Mouse (Mus musculus) stomach, embryonic 16.5 days (tissue): ENCODE results near the gene Fam83c. TPM values are rescaled to one million over a fixed set of nuclear protein-coding genes. Genes with fewer than 3 reads are reported as not detected.
A peak's percentile ranks its signal among the peaks of the same experiment; 100 is the strongest.

ENCODE experiments used
- ATAC-seq: fragments of 200-750 bp; cut with Nextera tagmentation; 2 replicates; pipeline ENCODE4 v1.8.0; 2017; ENCODE audit warnings: moderate number of reproducible peaks, moderate TSS enrichment; ENCODE audit not compliant: insufficient read depth, low FRiP score
- H3K27ac ChIP-seq: fragments of 300-500 bp; sonication (generic); 2 replicates; pipeline ENCODE4 v1.5.1; 2014; ENCODE audit warnings: low read length
- H3K27me3 ChIP-seq: fragments of 300-500 bp; sonication (generic); 2 replicates; pipeline ENCODE4 v1.6.1; 2014; ENCODE audit warnings: low read length, control low read depth, mixed read lengths; ENCODE audit not compliant: control insufficient read depth, insufficient read depth
- H3K36me3 ChIP-seq: fragments of 300-500 bp; sonication (generic); 2 replicates; pipeline ENCODE4 v1.6.1; 2014; ENCODE audit warnings: low read length; ENCODE audit not compliant: control insufficient read depth, insufficient read depth
- H3K4me1 ChIP-seq: fragments of 300-500 bp; sonication (generic); 2 replicates; pipeline ENCODE4 v1.6.1; 2014; ENCODE audit warnings: low read length, control low read depth, mixed read lengths; ENCODE audit not compliant: control insufficient read depth, insufficient read depth
- H3K4me2 ChIP-seq: fragments of 300-500 bp; sonication (generic); 2 replicates; pipeline ENCODE4 v1.6.1; 2014; ENCODE audit warnings: low read depth, low read length, mixed read lengths
- H3K4me3 ChIP-seq: fragments of 300-500 bp; sonication (generic); replicated peaks from 2 replicates; pipeline ENCODE4 v1.5.1; 2014; ENCODE audit warnings: mild to moderate bottlenecking, low read length
- H3K9ac ChIP-seq: fragments of 300-500 bp; sonication (generic); 2 replicates; pipeline ENCODE4 v1.6.1; 2014; ENCODE audit warnings: low read length
- H3K9me3 ChIP-seq: fragments of 300-500 bp; sonication (generic); replicated peaks from 2 replicates; pipeline ENCODE4 v1.6.1; 2016; ENCODE audit warnings: low read length, control low read depth; ENCODE audit not compliant: control insufficient read depth
- WGBS: fragments of 180-500 bp; shearing (Covaris S2); extraction: QIAGEN DNeasy Blood & Tissue Kit; methylation state at CpG from one replicate; pipeline ENCODE4 v1.1.7; 2014; 5-methylcytosine and 5-hydroxymethylcytosine counted together
- polyA plus RNA-seq: library from polyadenylated mRNA; unstranded; fragments of >200 nt; fragmentation: Nextera tagmentation; extraction: Ambion mirVana; gene quantifications from 2 replicates; pipeline ENCODE4 v1.2.1, GENCODE M21; 2015

The Fam83c gene
- 5.4 and 5.8 TPM in 2 replicates for polyA plus RNA-seq

DNA sequence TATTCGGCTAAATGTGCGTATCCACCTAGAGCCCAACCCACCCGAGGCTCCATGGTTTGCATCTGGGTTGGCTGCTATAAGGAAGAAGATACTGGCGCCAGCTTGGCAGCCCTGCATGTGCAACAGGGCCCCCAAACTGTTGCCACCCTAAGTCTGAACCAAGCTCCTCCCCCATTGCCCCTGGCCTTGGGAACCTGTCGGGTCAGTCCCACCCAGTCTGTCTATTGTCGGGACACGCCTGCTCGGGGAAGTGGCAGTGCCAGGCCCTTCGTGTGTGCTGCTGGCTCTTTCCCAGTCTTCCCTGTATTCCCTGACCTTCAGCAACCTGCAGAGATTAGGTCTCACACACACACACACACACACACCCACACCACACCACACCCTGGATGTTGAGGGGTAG lies at the start of gene Fam83c:
Fam83c (minus strand) TSS at position 123 of the 400 bp plus-strand sequence.
- Histone ChIP-seq H3K27ac (peak within 1 kb of the TSS; percentile 49), H3K4me3 (peak within 1 kb of the TSS; percentile 37)
- peak; percentile 77 for ATAC-seq

GRCm38 (mm10) chr2:155882087-155882486 lies 47.4 kb upstream of the Fam83c start:
- H3K27me3 ChIP-seq: no peaks in the 10 kb centered on the region
- 73% methylated on average over 3 of the region's 3 CpGs for WGBS
- no peak for ATAC-seq
- H3K4me2 ChIP-seq: no peak overlapping the region
- no peak overlapping the region for H3K4me3 ChIP-seq
- no peak overlapping the region for H3K9ac ChIP-seq
- no peaks in the 10 kb centered on the region for H3K4me1 ChIP-seq
- peak overlapping the region; percentile 36; the same call in 1 of the 2 replicates for H3K27ac ChIP-seq
- peaks cover 6% of the 10 kb centered on the region; the same call in 1 of the 2 replicates for H3K36me3 ChIP-seq
- H3K9me3 ChIP-seq: no peaks in the 10 kb centered on the region

More for the DNA sequence above, at the start of gene Fam83c:
- Histone ChIP-seq H3K9ac (peak within 1 kb of the TSS; percentile 66), H3K9me3 (no peaks in the 10 kb centered on the region), H3K4me1 (no peaks in the 10 kb centered on the region), H3K27me3 (no peaks in the 10 kb centered on the region), H3K4me2 (peak within 1 kb of the TSS; percentile 20), H3K36me3 (no peaks in the 10 kb centered on the region)
- 58% methylated on average over 9 of the region's 9 CpGs for WGBS

GRCm38 (mm10) chr2:155878964-155879876 lies 44.6 kb upstream of the Fam83c start:
- H3K36me3 ChIP-seq: no peaks in the 10 kb centered on the region
- no peaks in the 10 kb centered on the region for H3K9me3 ChIP-seq
- H3K9ac ChIP-seq: no peak overlapping the region
- ATAC-seq: no peak
- H3K27ac ChIP-seq: no peak overlapping the region
- H3K27me3 ChIP-seq: no peaks in the 10 kb centered on the region
- H3K4me3 ChIP-seq: no peak overlapping the region
- H3K4me2 ChIP-seq: no peak overlapping the region
- 81% methylated on average over 21 of the region's 21 CpGs for WGBS
- H3K4me1 ChIP-seq: 0 out of 2 replicates have a peak, but pooled peaks cover under 1% of the 10 kb centered on the region

DNA sequence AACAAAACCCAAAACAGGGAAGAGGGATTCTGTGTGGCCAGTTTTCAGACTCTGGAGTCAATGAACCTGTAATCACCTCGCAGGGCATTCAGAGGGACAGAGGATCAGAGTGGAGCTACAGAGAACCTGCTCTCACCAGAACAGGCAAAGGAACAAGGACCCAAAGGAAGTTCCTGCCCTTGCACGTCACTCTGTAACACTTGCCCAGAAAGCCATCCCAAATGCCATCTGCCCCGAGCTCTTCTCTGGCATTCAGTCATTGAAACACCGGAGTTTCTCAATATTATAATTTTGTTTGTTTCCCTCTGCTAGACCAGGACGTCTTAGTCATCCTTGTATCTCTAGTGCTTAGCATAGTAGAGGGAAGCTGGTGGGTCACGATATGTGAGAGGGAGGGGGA lies 39.0 kb upstream of the Fam83c start:
- no peak overlapping the region for H3K9ac ChIP-seq
- H3K4me1 ChIP-seq: peaks cover 25% of the 10 kb centered on the region
- 61% methylated on average over 6 of the region's 6 CpGs for WGBS
- H3K27ac ChIP-seq: peak overlapping the region; percentile 65
- no peak overlapping the region for H3K4me3 ChIP-seq
- 0 out of 2 replicates have a peak overlapping the region, but pooled peaks have one; percentile 17 for H3K4me2 ChIP-seq
- H3K27me3 ChIP-seq: no peaks in the 10 kb centered on the region
- no peaks in the 10 kb centered on the region for H3K9me3 ChIP-seq
- no peaks in the 10 kb centered on the region for H3K36me3 ChIP-seq
- ATAC-seq: no peak

GRCm38 (mm10) chr2:155872930-155873507 lies 38.4 kb upstream of the Fam83c start:
- 25% methylated on average over 10 of the region's 10 CpGs for WGBS
- Histone ChIP-seq H3K36me3 (no peaks in the 10 kb centered on the region), H3K27ac (peak overlapping the region; percentile 65), H3K4me2 (peak overlapping the region; percentile 17; the same call in 1 of the 2 replicates), H3K4me1 (peaks cover 25% of the 10 kb centered on the region), H3K9ac (no peak overlapping the region; the same call in 1 of the 2 replicates), H3K9me3 (no peaks in the 10 kb centered on the region), H3K27me3 (no peaks in the 10 kb centered on the region), H3K4me3 (no peak overlapping the region)
- peak; percentile 38; the same call in 1 of the 2 replicates for ATAC-seq

DNA sequence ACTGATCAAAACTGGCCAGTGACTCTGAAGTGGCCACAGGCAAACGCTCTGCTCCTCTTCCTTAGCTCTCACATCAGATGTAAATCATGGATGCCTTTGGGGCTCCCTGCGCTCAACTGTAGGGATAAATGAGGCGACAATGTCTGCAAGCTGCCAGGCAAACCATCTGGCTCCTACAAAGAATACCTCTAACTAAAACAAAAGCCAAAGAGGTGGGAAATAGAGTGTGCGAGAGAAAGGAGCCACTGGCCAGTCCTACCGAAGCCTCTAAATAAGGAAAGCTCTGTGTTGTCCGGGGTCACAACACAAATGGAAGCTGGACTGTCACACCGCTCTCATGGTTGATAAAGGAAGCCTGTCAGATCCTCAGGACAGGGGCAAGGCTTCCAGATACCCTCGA lies 37.8 kb upstream of the Fam83c start:
- H3K4me1 ChIP-seq: peaks cover 25% of the 10 kb centered on the region
- peak overlapping the region; percentile 65; the same call in 1 of the 2 replicates for H3K27ac ChIP-seq
- no peaks in the 10 kb centered on the region for H3K27me3 ChIP-seq

GRCm38 (mm10) chr2:155869772-155870171 lies 35.1 kb upstream of the Fam83c start:
- H3K4me3 ChIP-seq: no peak overlapping the region
- H3K27me3 ChIP-seq: no peaks in the 10 kb centered on the region
- no peak overlapping the region for H3K9ac ChIP-seq
- peak; percentile 86 for ATAC-seq
- no peak overlapping the region for H3K4me2 ChIP-seq
- H3K36me3 ChIP-seq: no peaks in the 10 kb centered on the region
- 0 out of 2 replicates have a peak overlapping the region, but pooled peaks have one; percentile 3 for H3K27ac ChIP-seq
- whole genome bisulfite sequencing: 47% methylated on average over 5 of the region's 5 CpGs
- H3K9me3 ChIP-seq: no peaks in the 10 kb centered on the region
- peaks cover 25% of the 10 kb centered on the region for H3K4me1 ChIP-seq

More for the DNA sequence above, 37.8 kb upstream of the Fam83c start:
- 52% methylated on average over 8 of the region's 8 CpGs for WGBS
- H3K4me3 ChIP-seq: no peak overlapping the region
- no peak overlapping the region for H3K4me2 ChIP-seq
- H3K36me3 ChIP-seq: no peaks in the 10 kb centered on the region
- no peak for ATAC-seq
- H3K9ac ChIP-seq: no peak overlapping the region
- H3K9me3 ChIP-seq: no peaks in the 10 kb centered on the region

GRCm38 (mm10) chr2:155868320-155868719 lies 33.7 kb upstream of the Fam83c start:
- Histone ChIP-seq H3K4me2 (no peak overlapping the region), H3K9ac (no peak overlapping the region), H3K4me3 (no peak overlapping the region), H3K27ac (no peak overlapping the region), H3K9me3 (no peaks in the 10 kb centered on the region), H3K36me3 (no peaks in the 10 kb centered on the region), H3K27me3 (no peaks in the 10 kb centered on the region), H3K4me1 (peaks cover 18% of the 10 kb centered on the region)
- 92% methylated on average over 8 of the region's 8 CpGs for WGBS
- ATAC-seq: no peak
